Mouse (Mus musculus) ES-Bruce4 (cell line): ENCODE results near the gene Gpank1.

ENCODE experiments used
- CTCF ChIP-seq: IDR thresholded peaks from one replicate; pipeline ENCODE4 v1.8.1; 2011; ENCODE audit warnings: low read depth, low read length
- EP300 ChIP-seq: IDR thresholded peaks from 2 replicates; pipeline ENCODE4 v1.6.1; 2011; ENCODE audit warnings: low read depth, low read length; ENCODE audit not compliant: insufficient read depth
- POLR2A ChIP-seq: IDR thresholded peaks from one replicate; pipeline ENCODE4 v1.8.1; 2011; ENCODE audit warnings: low read length; ENCODE audit not compliant: insufficient read depth

GRCm38 (mm10) chr17:35088151-35088550, 33.1 kb upstream of the Gpank1 start:
- no peak for TF ChIP-seq POLR2A
- TF ChIP-seq CTCF: no peak
- no peak for TF ChIP-seq EP300
